Mouse (Mus musculus) layer of hippocampus, adult 9-10 months (tissue): ENCODE data around the gene Cars.

Experiments
- DNase-seq: peaks from one replicate; pipeline ENCODE4 v3.0.0; 2022; ENCODE audit warnings: low spot score

Gene Cars

GRCm38 (mm10) chr7:143510593-143511334 lies 89.1 kb downstream of the Cars start:
- DNase-seq, result no peak

- no peak for DNase-seq
These were observed 90.3 kb downstream of the Cars start for GRCm38 (mm10) chr7:143509566-143509965.
